Mouse (Mus musculus) MEL-GATA-1-ER (cell line): ENCODE results near the gene Spg7.
"Not testable (repeated sequence)": the region's sequence is repeated elsewhere in the genome, so short reads cannot be mapped to it uniquely, and the experiment has no call there.

ENCODE experiments used
- DNase-seq: peaks from one replicate; pipeline ENCODE4 v3.0.0-alpha.2; 2012; ENCODE audit warnings: low read depth; ENCODE audit errors: extremely low read depth

The Spg7 gene

DNA sequence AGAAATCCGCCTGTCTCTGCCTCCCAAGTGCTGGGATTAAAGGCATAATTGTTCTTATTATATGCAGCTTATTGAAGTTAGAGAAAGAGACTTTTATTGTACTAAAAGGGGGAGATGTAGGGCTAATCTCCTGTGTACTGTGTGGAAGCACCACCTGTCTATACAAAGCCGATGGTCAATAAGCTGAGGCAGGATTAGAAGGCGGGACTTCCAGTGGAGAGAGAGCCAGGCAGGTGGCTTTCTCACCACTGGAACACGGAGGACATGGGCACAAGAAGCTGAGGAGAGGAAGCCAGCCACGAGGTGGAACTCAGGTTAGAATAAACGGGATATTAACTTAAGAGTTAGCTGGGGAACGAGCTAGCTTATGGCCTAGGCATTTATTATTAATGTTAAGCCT, at the start of gene Spg7:
TSS of gene Spg7 (plus strand) at position 222 of the 400 bp plus-strand sequence.
- no peak for DNase-seq

DNA sequence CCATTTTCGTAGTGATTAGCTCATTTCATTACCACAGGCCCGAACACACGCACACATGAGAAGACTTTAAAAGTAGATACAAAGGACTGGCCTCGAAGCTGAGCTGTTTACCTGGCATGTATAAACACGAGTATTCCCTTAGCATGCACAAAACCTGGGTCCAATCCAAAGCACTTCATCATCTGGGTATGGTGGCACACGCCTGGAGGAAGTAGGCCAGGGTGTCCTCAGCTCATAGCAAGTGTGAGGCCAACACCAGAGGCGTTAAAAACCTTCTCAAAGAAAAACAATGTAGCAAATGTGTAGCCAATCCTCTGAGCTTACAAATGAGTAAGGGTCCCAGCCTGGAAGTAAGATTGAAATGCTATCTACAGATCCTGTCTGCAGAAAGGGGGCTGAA, 48.3 kb upstream of the Spg7 start:
- DNase-seq: no peak

DNA sequence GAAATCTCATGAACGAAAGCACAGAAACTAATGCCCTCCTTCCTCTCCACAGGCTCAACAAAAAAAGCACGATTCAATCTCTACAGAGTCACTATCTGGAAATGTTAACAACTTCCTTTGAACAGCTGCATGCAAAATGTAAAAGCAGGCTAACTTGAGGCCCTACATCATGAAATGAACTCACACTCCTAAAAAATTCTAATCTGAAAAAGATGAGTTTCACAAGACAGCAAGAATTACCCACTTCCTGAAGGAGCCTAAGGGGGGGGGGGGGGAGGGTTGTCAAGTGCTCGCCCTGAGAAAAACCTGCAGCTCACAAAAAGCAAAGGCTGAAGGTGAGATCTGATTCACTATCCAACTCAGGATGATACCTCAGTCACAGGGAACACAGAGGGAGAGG, 47.7 kb upstream of the Spg7 start:
- no peak for DNase-seq

DNA sequence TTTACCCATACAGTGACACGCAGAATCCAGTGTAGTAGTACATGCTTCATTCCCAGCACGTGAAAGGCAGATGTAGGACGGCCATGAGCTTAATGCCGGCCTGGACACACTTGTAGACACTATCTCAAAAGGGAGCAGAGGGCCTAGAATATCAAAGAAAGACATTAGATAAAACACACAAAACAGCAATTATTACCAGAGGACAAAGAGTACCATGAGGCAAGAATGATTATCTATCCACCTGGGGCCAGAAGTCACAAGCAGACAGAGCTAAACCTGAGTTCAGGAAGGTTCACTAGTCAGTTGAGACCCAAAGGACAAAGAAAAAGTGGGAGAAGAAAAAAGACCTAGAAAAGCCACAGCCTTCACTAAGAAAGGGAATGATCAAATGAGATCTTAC, 45.6 kb upstream of the Spg7 start:
- DNase-seq: no peak

DNA sequence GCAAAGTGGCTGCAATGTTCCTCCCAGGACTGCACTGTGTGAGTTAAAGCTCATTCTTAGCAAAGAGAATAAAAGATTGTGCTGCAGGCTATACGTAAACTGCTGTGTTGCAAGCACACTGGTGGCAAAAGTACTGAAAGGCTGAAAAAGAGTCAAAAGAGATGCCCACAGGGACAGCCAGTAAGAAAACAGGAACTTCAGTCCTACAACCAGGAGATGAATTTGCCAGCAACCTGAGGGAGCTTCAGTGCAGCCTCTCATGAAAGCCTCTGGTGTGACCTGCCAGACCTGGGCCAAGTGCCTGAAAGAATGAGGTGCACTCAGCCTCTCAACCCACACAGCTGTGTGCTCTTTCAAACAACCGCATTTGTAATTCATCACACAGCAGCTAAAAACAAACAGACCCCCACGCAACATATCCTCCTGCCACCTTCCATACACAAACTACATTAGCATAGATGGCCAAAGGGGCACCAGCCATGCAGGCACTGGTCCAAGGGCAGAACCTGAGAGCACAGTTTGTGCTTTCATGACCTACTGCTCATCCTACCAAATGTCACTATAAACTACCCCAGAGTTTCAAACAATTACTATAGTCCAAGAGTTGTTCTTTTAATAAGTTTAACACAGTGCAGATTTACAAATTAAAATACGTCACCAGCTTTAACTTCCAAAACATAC, 44.1 kb upstream of the Spg7 start:
- no peak for DNase-seq

DNA sequence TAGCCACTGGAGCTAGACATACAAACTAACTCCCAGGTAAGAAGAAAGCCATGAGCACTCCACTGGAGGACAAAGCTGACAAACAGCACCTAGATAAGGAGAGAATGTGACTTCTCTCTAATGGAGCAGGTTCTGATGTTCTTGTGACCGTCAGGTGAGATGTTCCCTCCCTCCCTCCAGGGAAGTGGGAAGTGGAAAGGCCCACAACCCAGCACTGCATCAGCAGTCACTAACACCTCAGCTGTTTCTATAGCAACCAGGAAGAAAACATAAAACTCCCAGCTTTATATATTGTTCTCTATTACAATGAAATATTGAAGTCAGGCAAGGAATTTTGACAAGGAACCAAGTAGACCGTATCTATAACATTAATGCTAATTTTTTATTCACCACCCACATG, 42.7 kb upstream of the Spg7 start:
- no peak for DNase-seq

DNA sequence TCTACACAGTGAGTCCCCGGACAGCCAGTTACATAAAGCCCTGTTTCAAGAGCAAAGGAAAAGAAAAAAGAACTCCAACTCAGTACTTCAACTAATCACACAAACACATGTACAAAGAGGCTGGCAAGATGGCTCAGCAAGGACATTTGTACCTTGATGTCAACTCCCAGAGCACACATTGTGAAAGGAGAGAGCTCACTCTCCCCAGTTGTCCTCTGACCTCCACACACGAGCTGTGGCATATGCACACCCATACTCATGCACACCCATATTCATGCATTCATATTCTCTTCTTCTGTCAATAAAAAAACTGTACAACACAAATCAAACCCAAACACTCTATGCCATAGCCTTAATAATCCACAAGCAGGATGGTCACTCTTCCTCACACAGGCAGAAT, 41.9 kb upstream of the Spg7 start:
- DNase-seq: no peak

DNA sequence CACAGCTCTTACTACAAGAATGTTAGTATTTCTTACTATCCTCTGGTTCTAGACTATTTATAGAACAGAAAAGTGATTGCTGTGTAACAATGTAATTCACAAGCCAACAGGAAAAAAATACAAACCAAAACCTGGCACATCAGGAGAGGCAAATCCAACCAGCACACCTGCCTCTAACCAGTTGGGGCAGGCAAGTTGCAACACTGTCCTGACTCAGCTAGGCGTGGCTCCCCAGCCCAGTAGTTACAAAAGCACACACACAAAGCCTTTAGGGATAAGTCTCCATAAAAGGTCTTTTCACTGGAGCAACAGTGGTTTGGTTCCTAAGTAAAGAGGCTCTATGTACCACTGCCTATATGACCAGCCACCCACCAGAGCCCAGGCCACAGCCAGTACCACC, 41.5 kb upstream of the Spg7 start:
- DNase-seq: no peak

DNA sequence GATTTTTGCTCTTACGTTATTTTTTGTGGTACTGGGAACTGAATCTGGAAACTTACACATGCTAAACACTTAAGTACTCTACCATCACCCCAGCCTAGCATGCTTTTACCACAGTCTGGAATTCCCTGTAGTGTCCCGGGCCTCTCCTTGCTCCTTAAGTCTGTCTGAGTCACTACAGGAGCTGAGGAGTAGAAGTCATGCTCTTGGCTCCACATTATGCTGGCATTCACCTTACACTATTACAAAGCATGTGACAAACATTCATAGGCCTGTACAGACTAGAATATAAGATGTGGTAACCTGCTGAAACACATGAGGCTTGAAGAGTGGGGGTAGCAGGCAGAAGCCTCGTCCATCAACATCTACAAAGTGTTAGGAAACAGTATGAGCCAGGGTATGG, 40.0 kb upstream of the Spg7 start:
- no peak for DNase-seq

DNA sequence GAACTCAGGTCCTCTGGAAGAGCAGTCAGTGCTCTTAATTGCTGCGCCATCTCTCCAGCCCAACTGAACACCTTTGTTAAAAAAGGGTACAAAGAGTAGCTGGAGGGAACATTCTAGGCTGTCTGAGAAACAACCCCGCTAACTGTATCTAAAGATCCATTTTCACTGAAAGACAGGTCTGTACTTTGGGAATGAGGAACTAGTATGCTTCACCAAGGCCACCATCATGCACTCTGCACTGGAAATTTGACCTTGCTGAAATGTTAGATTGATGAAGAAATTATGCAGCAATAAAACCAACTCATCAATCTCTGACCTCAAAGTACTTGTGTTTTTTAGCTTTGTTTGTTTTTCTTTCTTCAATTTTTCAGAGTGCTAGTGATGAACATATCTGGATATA, 38.5 kb upstream of the Spg7 start:
- DNase-seq: no peak

DNA sequence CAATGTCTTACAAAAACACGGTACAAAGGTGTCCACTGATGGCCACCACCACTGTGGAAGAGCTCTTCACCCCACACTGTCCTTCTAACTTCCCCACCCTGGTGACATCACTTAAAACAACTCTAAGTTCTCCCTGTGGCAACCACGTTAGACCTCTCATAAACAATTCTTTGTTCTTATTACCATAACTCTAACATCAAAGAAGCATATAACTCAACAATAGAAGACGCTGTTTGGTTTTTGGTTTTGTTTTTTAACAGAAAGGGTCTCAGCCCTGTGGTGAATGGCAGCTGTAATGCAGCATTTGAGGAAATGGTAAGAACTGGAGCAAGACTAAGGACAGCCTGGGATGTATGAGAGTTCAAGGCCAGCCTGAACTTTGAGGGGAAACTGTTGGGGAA, 36.8 kb upstream of the Spg7 start:
- DNase-seq: no peak

DNA sequence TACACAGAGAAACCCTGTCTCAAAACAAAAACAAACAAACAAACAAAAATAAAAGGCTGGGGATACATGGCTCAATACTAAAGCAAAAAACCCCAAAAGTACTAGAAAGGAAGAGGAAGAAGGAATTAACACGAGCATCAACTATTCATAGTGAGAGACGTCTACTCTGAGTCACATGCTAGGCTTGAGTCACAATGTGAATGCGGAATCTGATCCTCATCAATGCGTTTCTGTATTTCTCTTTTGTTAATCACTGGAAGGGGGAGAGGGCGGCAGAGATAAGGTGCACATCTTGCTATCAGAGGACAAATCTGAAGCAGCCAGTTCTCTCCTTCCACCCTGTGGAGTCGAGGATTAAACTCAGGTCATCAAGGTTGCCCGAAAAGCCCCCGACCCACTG, 35.0 kb upstream of the Spg7 start:
- DNase-seq: no peak

DNA sequence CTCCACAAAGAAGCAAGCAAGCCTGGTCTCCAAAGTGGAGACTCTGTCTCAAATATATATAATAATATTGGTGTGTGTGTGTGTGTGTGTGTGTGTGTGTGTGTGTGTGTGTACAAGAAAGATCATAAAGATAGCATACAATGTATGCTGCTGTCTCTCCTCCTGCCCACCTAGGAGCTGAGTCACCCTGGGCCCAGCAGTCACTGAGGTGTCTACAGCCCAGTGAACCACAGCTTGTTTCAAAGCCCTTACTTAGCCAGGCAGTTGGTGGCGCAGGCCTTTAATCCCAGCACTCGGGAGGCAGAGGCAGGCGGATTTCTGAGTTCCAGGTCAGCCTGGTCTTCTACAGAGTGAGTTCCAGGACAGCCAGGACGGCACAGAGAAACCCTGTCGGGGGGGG, 32.7 kb upstream of the Spg7 start:
- not testable (repeated sequence) for DNase-seq

DNA sequence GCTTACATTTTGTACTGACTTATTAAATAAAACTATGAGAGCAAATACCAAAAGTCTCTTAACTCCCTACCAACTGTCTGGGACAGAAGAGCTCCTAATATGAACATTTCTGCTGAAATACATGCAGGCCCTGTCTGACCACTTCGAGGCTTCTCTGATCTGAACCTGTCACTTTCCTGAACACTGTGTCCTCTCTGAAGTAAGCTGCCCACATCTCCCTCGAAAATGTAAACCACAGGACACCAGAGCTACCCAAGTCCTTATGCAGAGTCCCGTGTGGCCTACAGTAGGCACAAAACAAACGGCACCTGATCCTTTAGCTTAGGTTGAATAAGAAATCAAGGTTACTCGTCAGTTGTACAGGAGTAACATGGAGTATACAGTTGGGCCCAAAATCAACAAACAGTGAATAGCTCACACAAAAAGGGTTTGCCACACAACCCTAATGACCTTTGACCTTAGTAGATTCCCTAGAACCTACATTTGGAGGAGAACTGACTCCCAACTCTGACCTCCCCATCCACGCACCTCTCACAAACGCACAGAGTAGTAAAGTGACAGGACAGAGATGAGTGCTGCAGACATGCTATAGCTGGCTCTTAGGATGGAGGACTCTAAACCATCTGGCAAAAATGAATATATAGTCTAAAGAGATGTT, 31.3 kb upstream of the Spg7 start:
- DNase-seq: no peak

DNA sequence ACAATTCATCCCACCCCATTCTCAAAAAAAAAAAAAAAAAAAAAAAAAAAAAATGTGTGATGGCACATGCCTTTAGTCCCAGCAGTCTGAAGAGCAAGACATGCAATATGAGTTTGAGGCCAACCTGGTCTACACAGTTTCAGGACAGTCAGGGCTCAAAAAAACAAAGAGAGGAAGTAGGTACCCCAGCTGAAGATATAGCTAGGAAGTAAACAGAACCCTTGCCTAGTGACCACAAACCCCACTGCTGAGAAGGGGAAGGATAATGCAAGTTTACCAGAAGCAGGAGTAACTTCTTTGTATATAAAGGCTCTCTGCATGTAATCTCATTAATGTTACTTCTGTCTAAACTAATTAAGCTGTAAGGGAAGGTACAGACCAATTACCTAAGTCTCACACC, 30.0 kb upstream of the Spg7 start:
- DNase-seq: peak; percentile 78

DNA sequence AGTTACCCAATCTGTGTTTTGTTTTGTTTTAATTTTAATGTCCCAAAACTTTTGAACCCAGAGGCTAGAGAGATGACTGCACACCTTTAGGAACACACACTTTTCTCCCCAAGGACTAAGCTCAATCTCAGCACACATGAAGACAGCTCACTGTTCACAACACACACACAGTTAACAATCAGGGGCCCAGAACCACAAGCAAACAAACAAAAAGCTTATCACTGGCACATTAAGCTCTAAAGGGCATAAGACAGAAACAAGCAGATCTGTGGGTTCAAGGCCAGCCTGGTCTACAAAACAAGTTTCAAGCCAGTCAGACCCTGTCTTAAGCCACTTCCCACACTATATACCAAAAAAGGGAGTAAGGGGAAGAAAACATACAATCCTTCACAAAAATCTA, 29.3 kb upstream of the Spg7 start:
- no peak for DNase-seq

DNA sequence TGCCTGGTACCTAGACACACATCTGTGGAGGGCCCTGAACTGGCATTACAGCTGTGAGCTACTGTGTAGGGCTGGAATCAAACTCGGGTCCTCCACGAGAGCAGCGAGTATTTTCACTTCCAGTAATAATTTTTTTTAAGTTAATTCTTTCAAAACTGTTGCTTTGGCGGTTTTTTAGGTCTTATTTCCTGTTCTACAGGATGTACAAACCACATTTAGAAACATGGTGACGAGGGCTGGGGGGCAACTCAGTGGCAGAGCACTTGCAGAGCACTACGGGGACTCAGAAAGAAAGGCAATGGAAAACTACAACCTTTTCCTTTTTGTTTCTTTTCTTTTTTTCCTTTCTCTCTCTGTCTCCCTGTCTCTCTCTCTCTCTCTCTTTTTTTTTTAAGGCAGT, 28.6 kb upstream of the Spg7 start:
- DNase-seq: no peak

DNA sequence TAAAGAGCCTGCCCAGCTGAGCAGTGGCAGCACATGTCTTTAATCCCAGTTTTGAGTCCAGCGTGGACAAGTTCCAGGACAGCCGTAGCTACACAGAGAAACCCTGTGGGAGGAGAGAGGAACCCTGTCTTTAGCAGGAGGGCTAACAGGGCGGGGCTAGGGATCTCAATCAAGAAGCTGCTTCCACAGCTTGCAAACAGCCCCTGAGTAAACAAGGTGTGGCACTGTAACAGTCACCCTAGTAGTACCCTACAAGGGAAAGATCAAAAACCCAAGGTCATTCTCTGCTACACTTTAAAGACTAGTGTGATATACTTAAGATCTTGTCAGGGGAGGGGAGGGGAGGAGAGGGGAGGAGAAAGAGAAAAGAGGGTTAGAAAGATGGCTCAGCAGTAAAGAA, 25.8 kb upstream of the Spg7 start:
- peak; percentile 33 for DNase-seq

DNA sequence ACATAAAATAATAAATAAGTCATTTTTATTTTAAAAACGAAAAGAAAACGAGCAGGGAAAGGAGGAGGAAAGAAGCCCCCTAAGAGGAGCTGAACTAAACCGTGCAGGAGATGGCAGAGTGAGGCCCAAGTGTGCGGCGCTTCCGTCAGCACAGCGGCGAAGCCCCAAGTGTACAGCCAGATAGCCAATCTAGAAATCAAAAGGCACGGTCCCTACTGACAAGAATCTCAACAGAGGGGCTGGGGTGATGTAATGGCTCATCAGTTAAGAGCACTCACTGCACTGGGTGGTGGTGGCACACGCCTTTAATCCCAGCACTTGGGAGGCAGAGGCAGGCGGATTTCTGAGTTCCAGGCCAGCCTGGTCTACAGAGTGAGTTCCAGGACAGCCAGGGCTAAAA, 25.3 kb upstream of the Spg7 start:
- DNase-seq: no peak

DNA sequence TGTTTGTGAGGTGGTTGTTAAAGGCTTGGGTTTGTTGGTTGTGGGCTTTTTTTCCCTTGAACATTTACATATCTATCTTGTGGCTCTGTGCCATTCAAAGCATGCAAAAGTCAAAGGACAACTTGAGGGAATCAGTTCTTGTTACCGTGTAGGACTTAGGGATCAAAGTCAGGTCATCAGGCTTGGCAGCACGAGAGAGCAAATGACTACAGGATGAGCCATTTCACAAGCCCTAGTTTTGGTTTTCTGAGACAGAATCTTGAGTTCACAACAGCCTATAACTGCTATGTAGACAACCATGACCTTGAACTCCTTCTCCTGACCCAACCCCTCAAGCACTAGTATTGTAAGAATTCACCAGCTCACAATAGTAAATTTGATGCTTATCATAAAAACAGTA, 24.4 kb upstream of the Spg7 start:
- no peak for DNase-seq

DNA sequence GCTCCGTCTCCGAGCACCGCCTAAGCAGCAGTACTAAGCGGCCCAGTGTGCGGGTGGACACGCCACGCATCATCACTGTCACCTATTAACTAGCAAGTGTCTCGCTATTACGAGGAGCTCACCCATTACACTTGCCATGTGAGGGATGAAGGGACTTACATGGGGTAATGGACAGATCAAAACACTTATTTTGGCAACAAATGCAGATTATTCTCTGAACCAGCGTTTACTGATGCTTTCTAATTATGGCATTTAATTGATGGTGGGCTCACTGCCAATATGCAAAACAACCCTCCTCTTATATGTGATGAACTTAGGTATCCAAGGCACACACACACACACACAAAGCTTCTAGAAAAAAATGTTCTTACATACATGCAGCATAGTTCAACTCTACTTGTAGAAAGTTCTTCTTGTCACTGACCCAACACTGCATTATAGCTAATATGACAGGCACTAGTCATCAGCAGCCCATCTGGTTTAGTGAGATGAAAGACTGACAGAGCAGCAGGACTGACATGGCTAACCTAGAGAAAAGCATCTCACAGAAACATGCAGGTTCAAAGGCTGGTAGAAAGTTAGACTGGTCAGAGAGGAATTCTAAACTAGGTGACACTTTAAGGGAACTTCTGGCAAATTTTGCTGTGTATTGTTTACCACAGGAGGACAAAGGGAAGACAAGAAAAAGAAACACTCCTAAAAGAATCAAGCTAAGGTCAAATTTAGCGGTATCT, 23.2 kb upstream of the Spg7 start:
- DNase-seq: no peak

DNA sequence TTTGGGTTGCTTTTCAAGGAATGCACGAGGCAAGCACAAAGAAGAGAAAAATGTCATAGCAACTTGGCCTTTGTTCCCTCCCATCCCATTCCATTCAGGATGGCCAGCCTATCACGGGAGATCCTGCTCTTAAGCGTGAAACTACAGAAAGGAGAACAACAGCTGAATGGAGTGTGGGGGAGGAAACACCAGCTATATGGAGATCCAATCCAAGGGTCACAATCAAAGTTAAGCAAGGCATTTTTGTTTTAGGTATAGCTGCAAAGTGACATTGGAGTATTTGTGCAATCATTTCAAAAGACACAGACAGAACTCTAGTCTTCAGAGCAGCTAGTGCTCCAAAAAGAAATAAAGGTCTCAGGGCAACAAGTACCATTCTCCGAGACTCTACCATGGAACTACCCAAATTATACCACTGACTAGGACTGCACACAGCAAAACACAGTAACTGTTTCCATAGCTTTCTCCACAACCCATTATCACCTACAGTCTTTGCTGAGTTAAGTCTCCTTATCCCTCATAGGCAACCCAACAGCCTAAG, 22.6 kb upstream of the Spg7 start:
- no peak for DNase-seq
